Mouse (Mus musculus): ENCODE measurements around the gene Medag.

Gene Medag

GRCm38 (mm10) chr5:149381948-149382347 lies 29.6 kb upstream of the Medag start:
- in situ Hi-C loops (cut with MboI; ENCODE audit: low sequenced_read_pairs): no loop called here

GRCm38 (mm10) chr5:149382601-149383000 lies 28.9 kb upstream of the Medag start:
- in situ Hi-C loops (cut with MboI; ENCODE audit: low sequenced_read_pairs): no loop called here

- in situ Hi-C loops (cut with MboI; ENCODE audit: low sequenced_read_pairs): no loop called here
Observed at GRCm38 (mm10) chr5:149385228-149385961, 26.2 kb upstream of the Medag start.

GRCm38 (mm10) chr5:149386294-149386850 lies 25.2 kb upstream of the Medag start:
- in situ Hi-C loops (cut with MboI; ENCODE audit: low sequenced_read_pairs): no loop called here

- in situ Hi-C loops (cut with MboI; ENCODE audit: low sequenced_read_pairs): no loop called here
Observed at GRCm38 (mm10) chr5:149388947-149389346, 22.6 kb upstream of the Medag start.

- in situ Hi-C loops (cut with MboI; ENCODE audit: low sequenced_read_pairs): no loop called here
Observed at GRCm38 (mm10) chr5:149389548-149390211, 21.9 kb upstream of the Medag start.

GRCm38 (mm10) chr5:149391574-149392375 lies 19.8 kb upstream of the Medag start:
- in situ Hi-C loops (cut with MboI; ENCODE audit: low sequenced_read_pairs): no loop called here

- in situ Hi-C loops (cut with MboI; ENCODE audit: low sequenced_read_pairs): no loop called here
Observed at GRCm38 (mm10) chr5:149392420-149392988, 19.0 kb upstream of the Medag start.

- in situ Hi-C loops (cut with MboI; ENCODE audit: low sequenced_read_pairs): no loop called here
Observed at GRCm38 (mm10) chr5:149401446-149401975, 10.0 kb upstream of the Medag start.

GRCm38 (mm10) chr5:149402029-149402428 lies 9.5 kb upstream of the Medag start:
- in situ Hi-C loops (cut with MboI; ENCODE audit: low sequenced_read_pairs): no loop called here

GRCm38 (mm10) chr5:149403386-149403785 lies 8.2 kb upstream of the Medag start:
- in situ Hi-C loops (cut with MboI; ENCODE audit: low sequenced_read_pairs): no loop called here

GRCm38 (mm10) chr5:149404710-149405109 lies 6.8 kb upstream of the Medag start:
- in situ Hi-C loops (cut with MboI; ENCODE audit: low sequenced_read_pairs): no loop called here

GRCm38 (mm10) chr5:149406791-149407276 lies 4.7 kb upstream of the Medag start:
- in situ Hi-C loops (cut with MboI; ENCODE audit: low sequenced_read_pairs): no loop called here

- in situ Hi-C loops (cut with MboI; ENCODE audit: low sequenced_read_pairs): no loop called here
Observed at GRCm38 (mm10) chr5:149409502-149409901, 2.0 kb upstream of the Medag start.

GRCm38 (mm10) chr5:149412194-149412575 lies 636 bp downstream of the Medag start:
- in situ Hi-C loops (cut with MboI; ENCODE audit: low sequenced_read_pairs): no loop called here

- in situ Hi-C loops (cut with MboI; ENCODE audit: low sequenced_read_pairs): no loop called here
Observed at GRCm38 (mm10) chr5:149412671-149413070, 1.1 kb downstream of the Medag start.

GRCm38 (mm10) chr5:149414369-149415167 lies 3.0 kb downstream of the Medag start:
- in situ Hi-C loops (cut with MboI; ENCODE audit: low sequenced_read_pairs): no loop called here

GRCm38 (mm10) chr5:149417381-149417780 lies 5.8 kb downstream of the Medag start:
- in situ Hi-C loops (cut with MboI; ENCODE audit: low sequenced_read_pairs): no loop called here

- in situ Hi-C loops (cut with MboI; ENCODE audit: low sequenced_read_pairs): no loop called here
Observed at GRCm38 (mm10) chr5:149426525-149426924, 15.0 kb downstream of the Medag start.

All from CH12F3 (cell line).